Mouse (Mus musculus): ENCODE data around the gene Hdhd5. TPM values are rescaled to one million over a fixed set of nuclear protein-coding genes. Genes with fewer than 3 reads are reported as not detected.

Hdhd5 gene
- 21.1 and 24.8 TPM in 2 replicates for polyA plus RNA-seq (2012; rRNA removed)

GRCm38 (mm10) chr6:120531020-120531965 is at the start of gene Hdhd5:
Gene Hdhd5, minus strand, starts transcription at chr6:120531319.

GRCm38 (mm10) chr6:120493374-120494181 is 37.5 kb downstream of the Hdhd5 start, which contains the start of gene Tmem121b:
Gene Tmem121b, minus strand, starts transcription at chr6:120493807.

DNA sequence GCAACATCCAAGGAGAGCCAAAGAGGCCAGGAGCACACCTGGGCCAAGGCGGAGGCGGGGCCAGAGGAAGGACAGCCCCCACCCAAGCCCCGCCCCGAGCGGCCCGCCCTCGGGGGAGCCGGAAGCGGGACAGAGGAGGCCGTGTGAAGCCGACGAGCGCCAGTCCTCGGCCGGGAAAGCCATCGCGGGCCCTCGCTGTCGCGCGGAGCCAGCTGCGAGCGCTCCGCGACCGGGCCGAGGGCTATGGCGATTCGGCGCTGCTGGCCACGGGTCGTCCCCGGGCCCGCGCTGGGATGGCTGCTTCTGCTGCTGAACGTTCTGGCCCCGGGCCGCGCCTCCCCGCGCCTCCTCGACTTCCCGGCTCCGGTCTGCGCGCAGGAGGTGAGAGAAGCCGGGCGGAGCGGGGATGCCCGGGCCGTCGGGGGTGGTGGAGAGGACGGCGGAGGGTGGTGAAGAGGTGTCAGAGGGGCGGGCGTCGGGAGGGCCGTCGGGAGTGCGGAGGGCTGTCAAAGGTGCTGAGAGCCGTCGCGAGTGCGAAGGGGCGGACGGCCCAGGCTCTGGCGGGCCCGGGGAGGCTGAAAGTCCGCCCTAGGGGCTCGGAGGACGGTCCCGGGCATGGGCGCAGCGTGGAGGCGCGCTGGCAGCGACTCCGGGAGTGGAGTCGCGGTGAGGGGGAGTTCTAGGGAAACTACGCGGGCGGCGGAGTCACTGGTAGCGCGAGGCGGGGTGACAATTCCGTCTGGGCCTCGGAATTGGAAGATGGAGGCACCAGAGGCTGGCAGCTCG is 67.8 kb downstream of the Hdhd5 start, which contains the start of gene Il17ra:
Il17ra (plus strand) TSS at position 162 of the 786 bp plus-strand sequence.

Other genes with a start within 250 kb of the Hdhd5 start
- 0.05 and 0.07 TPM in 2 replicates for gene D330020A13Rik, start 237.0 kb downstream of the Hdhd5 start, polyA plus RNA-seq (2012; rRNA removed)
- 0.32 and 0.66 TPM in 2 replicates for gene B4galnt3, start 236.8 kb downstream of the Hdhd5 start, polyA plus RNA-seq (2012; rRNA removed)
- gene Kdm5a, start 167.2 kb downstream of the Hdhd5 start, polyA plus RNA-seq (2012; rRNA removed), result 21.1 and 36.7 TPM in 2 replicates
- 28.8 and 31.0 TPM in 2 replicates for gene Ccdc77, start 166.9 kb downstream of the Hdhd5 start, polyA plus RNA-seq (2012; rRNA removed)
- 3.2 and 4.7 TPM in 2 replicates for gene Il17ra, start 68.1 kb downstream of the Hdhd5 start, polyA plus RNA-seq (2012; rRNA removed)
- gene Tmem121b, start 37.5 kb downstream of the Hdhd5 start, polyA plus RNA-seq (2012; rRNA removed), result 3.3 and 4.0 TPM in 2 replicates
- gene Cecr2, start 135.1 kb upstream of the Hdhd5 start, polyA plus RNA-seq (2012; rRNA removed), result 19.3 and 27.7 TPM in 2 replicates
- 1.2 and 1.6 TPM in 2 replicates for gene Slc25a18, start 242.3 kb upstream of the Hdhd5 start, polyA plus RNA-seq (2012; rRNA removed)

Data from central nervous system, embryonic 11.5 days (tissue).